Mouse (Mus musculus) CH12.LX (cell line): Measurements from ENCODE around the gene Zfhx3. TPM values are rescaled to one million over a fixed set of nuclear protein-coding genes. Genes with fewer than 3 reads are reported as not detected.

Source experiments
- DNase-seq: peaks from one replicate; pipeline ENCODE4 v3.0.0-alpha.2; 2013; ENCODE audit errors: extremely low read depth
- H3K27ac ChIP-seq: 2 replicates; pipeline ENCODE4 v1.5.1; 2012; ENCODE audit warnings: low read depth, mild to moderate bottlenecking, control low read depth, moderate library complexity; ENCODE audit not compliant: insufficient read depth
- H3K27me3 ChIP-seq: replicated peaks from 2 replicates; pipeline ENCODE3; 2012; ENCODE audit warnings: inconsistent platforms
- H3K36me3 ChIP-seq, 2 experiments: replicated peaks in 1 of 2; 2 replicates each; pipeline versions ENCODE3 to v1.6.1; 2012; ENCODE audit warnings: inconsistent platforms in 1 of 2, low read length in 1 of 2, mild to moderate bottlenecking in 1 of 2, mixed read lengths in 1 of 2, moderate library complexity in 1 of 2; ENCODE audit not compliant: control insufficient read depth in 1 of 2, insufficient read depth in 1 of 2
- H3K4me1 ChIP-seq, 2 experiments: 2 replicates each; pipeline ENCODE4 v1.6.1; 2012; ENCODE audit warnings: inconsistent platforms in 1 of 2, moderate library complexity in 1 of 2; ENCODE audit not compliant: insufficient read depth in 2 of 2, control insufficient read depth in 1 of 2
- H3K4me2 ChIP-seq: 2 replicates; pipeline ENCODE4 v1.6.1; 2012; ENCODE audit warnings: low read depth, mild to moderate bottlenecking, control low read depth; ENCODE audit not compliant: poor library complexity, insufficient read depth, severe bottlenecking
- H3K4me3 ChIP-seq, 3 experiments: fragments of 150-350 bp in 1 of 3; sonication (generic) in 1 of 3; replicated peaks in 1 of 3; 2 replicates each; pipeline versions ENCODE3 to v1.5.1; 2011 to 2012; ENCODE audit warnings: low read depth in 2 of 3, low read length in 2 of 3, mild to moderate bottlenecking in 2 of 3, moderate library complexity in 2 of 3, control low read depth in 1 of 3, improper control_type of control experiment in 1 of 3, inconsistent platforms in 1 of 3, mixed read lengths in 1 of 3; ENCODE audit not compliant: poor library complexity in 1 of 3
- H3K79me2 ChIP-seq: replicated peaks from 2 replicates; pipeline ENCODE4 v1.6.1; 2012; ENCODE audit warnings: mild to moderate bottlenecking, moderate library complexity; ENCODE audit not compliant: control insufficient read depth, poor library complexity, insufficient read depth, severe bottlenecking; ENCODE audit errors: extremely low read depth
- H3K9ac ChIP-seq: 2 replicates; pipeline ENCODE4 v1.6.1; 2012; ENCODE audit warnings: low read depth, mild to moderate bottlenecking, control low read depth, moderate library complexity; ENCODE audit not compliant: insufficient read depth
- H3K9me3 ChIP-seq: replicated peaks from 2 replicates; pipeline ENCODE3; 2012; ENCODE audit warnings: low read length, inconsistent platforms, mixed read lengths
- CTCF ChIP-seq, 2 experiments: IDR thresholded peaks in 1 of 2; conservative IDR thresholded peaks in 1 of 2; 2 replicates each; pipeline ENCODE4 v1.5.1; 2011 to 2012; ENCODE audit warnings: low read depth in 2 of 2, low read length in 2 of 2, improper control_type of control experiment in 1 of 2, inconsistent platforms in 1 of 2, mild to moderate bottlenecking in 1 of 2, moderate library complexity in 1 of 2
- ELF1 ChIP-seq: IDR thresholded peaks from 2 replicates; pipeline ENCODE4 v1.6.1; 2014; ENCODE audit warnings: low read depth, mild to moderate bottlenecking, inconsistent platforms, low read length, improper control_type of control experiment
- EP300 ChIP-seq: IDR thresholded peaks from 2 replicates; pipeline ENCODE4 v1.6.1; 2011; ENCODE audit warnings: low read length, improper control_type of control experiment
- ETS1 ChIP-seq: conservative IDR thresholded peaks from 2 replicates; pipeline ENCODE4 v1.6.1; 2012; ENCODE audit warnings: low read depth, mild to moderate bottlenecking, inconsistent platforms, low read length, improper control_type of control experiment, moderate library complexity
- HCFC1 ChIP-seq: IDR thresholded peaks from 2 replicates; pipeline ENCODE4 v1.6.1; 2012; ENCODE audit warnings: low read depth, mild to moderate bottlenecking, inconsistent platforms, low read length, improper control_type of control experiment
- IRF4 ChIP-seq: IDR thresholded peaks from 2 replicates; pipeline ENCODE4 v1.6.1; 2014; ENCODE audit warnings: low read depth, mild to moderate bottlenecking, inconsistent platforms, low read length, improper control_type of control experiment
- JUN ChIP-seq: IDR thresholded peaks from 2 replicates; pipeline ENCODE4 v1.6.1; 2011; ENCODE audit warnings: low read depth, mild to moderate bottlenecking, low read length, improper control_type of control experiment, moderate library complexity; ENCODE audit not compliant: insufficient read depth
- JUND ChIP-seq: conservative IDR thresholded peaks from 2 replicates; pipeline ENCODE4 v1.6.1; 2011; ENCODE audit warnings: low read depth, low read length, improper control_type of control experiment
- MAFK ChIP-seq: IDR thresholded peaks from 2 replicates; pipeline ENCODE4 v1.6.1; 2011; ENCODE audit warnings: low read length, improper control_type of control experiment; ENCODE audit not compliant: insufficient replicate concordance
- MEF2A ChIP-seq: IDR thresholded peaks from 2 replicates; pipeline ENCODE4 v1.6.1; 2014; ENCODE audit warnings: low read depth, mild to moderate bottlenecking, inconsistent platforms, low read length, improper control_type of control experiment, borderline replicate concordance
- NELFE ChIP-seq: IDR thresholded peaks from 2 replicates; pipeline ENCODE4 v1.6.1; 2011; ENCODE audit warnings: low read depth, low read length, improper control_type of control experiment
- NRF1 ChIP-seq: IDR thresholded peaks from 2 replicates; pipeline ENCODE4 v1.6.1; 2014; ENCODE audit warnings: low read depth, mild to moderate bottlenecking, inconsistent platforms, low read length, improper control_type of control experiment, moderate library complexity
- PAX5 ChIP-seq: IDR thresholded peaks from 2 replicates; pipeline ENCODE4 v1.6.1; 2012; ENCODE audit warnings: low read length, inconsistent platforms, mixed read lengths
- POLR2A ChIP-seq: IDR thresholded peaks from 2 replicates; pipeline ENCODE4 v1.6.1; 2011; ENCODE audit warnings: low read depth, mild to moderate bottlenecking, improper control_type of control experiment, low read length
- RAD21 ChIP-seq: IDR thresholded peaks from 2 replicates; pipeline ENCODE4 v1.6.1; 2011; ENCODE audit warnings: low read depth, mild to moderate bottlenecking, low read length, improper control_type of control experiment, moderate library complexity
- SIN3A ChIP-seq: IDR thresholded peaks from 2 replicates; pipeline ENCODE4 v1.6.1; 2012; ENCODE audit warnings: low read length, improper control_type of control experiment, inconsistent platforms
- UBTF ChIP-seq: IDR thresholded peaks from 2 replicates; pipeline ENCODE4 v1.6.1; 2012; ENCODE audit warnings: low read depth, mild to moderate bottlenecking, inconsistent platforms, low read length, improper control_type of control experiment, moderate library complexity
- USF1 ChIP-seq: IDR thresholded peaks from 2 replicates; pipeline ENCODE4 v1.6.1; 2014; ENCODE audit warnings: low read depth, mild to moderate bottlenecking, inconsistent platforms, low read length, improper control_type of control experiment
- USF2 ChIP-seq: conservative IDR thresholded peaks from 2 replicates; pipeline ENCODE4 v1.6.1; 2011; ENCODE audit warnings: low read depth, low read length, improper control_type of control experiment
- ZC3H11A ChIP-seq: IDR thresholded peaks from 2 replicates; pipeline ENCODE4 v1.6.1; 2012; ENCODE audit warnings: low read depth, mild to moderate bottlenecking, inconsistent platforms, low read length, improper control_type of control experiment
- ZKSCAN1 ChIP-seq: IDR thresholded peaks from 2 replicates; pipeline ENCODE4 v1.6.1; 2012; ENCODE audit warnings: low read depth, inconsistent platforms, low read length, improper control_type of control experiment, borderline replicate concordance
- dilution Hi-C: fragments of 300-500 bp; cut with MboI; formaldehyde crosslinking; loops from 2 replicates; pipeline ENCODE4 v1.14.3; 2020; ENCODE audit warnings: low sequenced_read_pairs; ENCODE audit not compliant: extremely low pct_unique_long_range_greater_than_20kb, extremely low pct_ligation_motif_present
- in situ Hi-C: fragments of 300-500 bp; cut with MboI; formaldehyde crosslinking; loops from 3 replicates; pipeline ENCODE4 v1.14.3; 2019; ENCODE audit warnings: low sequenced_read_pairs, low pct_ligation_motif_present, low pct_unique_long_range_greater_than_20kb, mixed read lengths
- polyA plus RNA-seq: library from polyadenylated mRNA; unstranded; fragments of >175 nt; gene quantifications from 2 replicates; pipeline ENCODE4 v1.2.1, GENCODE M21; 2012; ENCODE audit warnings: low read depth; ENCODE audit not compliant: insufficient read length
- total RNA-seq, 2 experiments: library from RNA; depleted of rRNA; stranded (reverse); fragments of 300-350 nt in 1 of 2; fragments of >200 nt in 1 of 2; gene quantifications; 2 replicates each; pipeline ENCODE4 v1.2.3; 2012 to 2014

Zfhx3 gene
- total and polyA plus RNA-seq, 3 experiments = 0.05 to 0.76 (median 0.68) TPM

DNA sequence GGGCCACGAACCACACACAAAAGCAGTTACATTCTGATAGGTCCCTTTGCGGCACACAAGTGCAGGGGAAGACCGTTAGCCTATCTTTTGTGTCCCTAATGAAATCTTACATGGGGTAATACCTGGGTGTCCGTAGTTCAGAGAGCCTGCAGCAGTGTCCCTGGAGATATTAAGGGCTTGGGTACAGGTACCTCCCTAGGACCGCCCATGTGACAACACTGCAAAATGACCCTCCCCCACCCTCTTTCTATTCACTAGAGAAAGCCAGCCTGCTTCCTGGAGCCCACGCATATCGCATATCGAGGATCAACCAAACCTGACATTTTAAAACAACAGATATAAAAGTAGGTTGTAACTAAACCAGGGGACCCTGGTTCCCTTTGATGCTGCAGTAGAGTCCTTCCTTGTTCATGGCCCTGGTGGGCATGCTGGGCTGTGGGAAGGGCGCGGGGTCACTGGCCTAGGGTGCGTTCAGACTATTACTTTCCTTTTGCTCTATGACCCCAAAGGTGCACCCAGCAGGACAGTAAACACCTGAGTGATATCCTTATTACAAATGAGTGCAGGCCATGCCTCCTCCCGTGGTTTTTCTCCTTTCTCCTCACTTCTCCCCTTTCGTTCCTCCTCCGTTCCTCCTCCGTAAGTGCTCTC lies 206.3 kb downstream of the Zfhx3 start:
- H3K9ac ChIP-seq = no peak overlapping the region
- no peak overlapping the region for H3K27ac ChIP-seq
- no peaks in the 10 kb centered on the region for H3K4me1 ChIP-seq
- dilution Hi-C loops (no loop called here), in situ Hi-C loops (no loop called here)
- no peaks in the 10 kb centered on the region for H3K27me3 ChIP-seq
- H3K9me3 ChIP-seq = no peaks in the 10 kb centered on the region
- no peaks in the 10 kb centered on the region for H3K79me2 ChIP-seq
- TF ChIP-seq USF1 = no peak
- no peak for TF ChIP-seq CTCF (conservative IDR thresholded peaks at IDR 0.05 in 1 of 2, IDR thresholded peaks at IDR 0.05 in 1 of 2; ENCODE audit: low read depth in 2 of 2, low read length in 2 of 2)
- no peak for TF ChIP-seq MEF2A
- TF ChIP-seq EP300 = no peak
- TF ChIP-seq RAD21 = no peak
- TF ChIP-seq UBTF = no peak
- H3K36me3 ChIP-seq = no peaks in the 10 kb centered on the region
- no peak overlapping the region for H3K4me3 ChIP-seq
- DNase-seq = no peak
- H3K4me2 ChIP-seq = no peak overlapping the region

- TF ChIP-seq NELFE = no peak
- TF ChIP-seq EP300 = no peak
- TF ChIP-seq JUND = no peak
- TF ChIP-seq ZC3H11A = no peak
- no peak for TF ChIP-seq IRF4
- no peak for TF ChIP-seq ZKSCAN1
- TF ChIP-seq MAFK = no peak
- no peak for TF ChIP-seq HCFC1
- TF ChIP-seq UBTF = no peak
- TF ChIP-seq JUN = no peak
- TF ChIP-seq ETS1 = no peak
- no peak for TF ChIP-seq ELF1
- no peak for TF ChIP-seq USF1
- no peak for TF ChIP-seq MEF2A
- TF ChIP-seq USF2 = no peak
- TF ChIP-seq NRF1 = no peak
- no peak for TF ChIP-seq POLR2A
- TF ChIP-seq SIN3A = no peak
- no peak for TF ChIP-seq PAX5
- in situ Hi-C loops = no loop called here
- Histone ChIP-seq H3K9me3 (no peaks in the 10 kb centered on the region), H3K9ac (no peak overlapping the region), H3K36me3 (no peaks in the 10 kb centered on the region), H3K4me2 (no peak overlapping the region), H3K4me1 (no peaks in the 10 kb centered on the region), H3K27me3 (no peaks in the 10 kb centered on the region), H3K27ac (no peak overlapping the region), H3K4me3 (no peak overlapping the region), H3K79me2 (no peaks in the 10 kb centered on the region)
- dilution Hi-C loops = no loop called here
- DNase-seq = no peak
Measured at GRCm38 (mm10) chr8:108170804-108171203, 228.4 kb downstream of the Zfhx3 start.
